Mouse (Mus musculus) embryo, embryonic 10 days (tissue): ENCODE results near the gene Hrg.
"Not testable (repeated sequence)": the region's sequence is repeated elsewhere in the genome, so short reads cannot be mapped to it uniquely, and the experiment has no call there.

ENCODE experiments used
- DNase-seq: peaks from one replicate; pipeline ENCODE4 v3.0.0-alpha.2; 2015; ENCODE audit warnings: low spot score

The Hrg gene

DNA sequence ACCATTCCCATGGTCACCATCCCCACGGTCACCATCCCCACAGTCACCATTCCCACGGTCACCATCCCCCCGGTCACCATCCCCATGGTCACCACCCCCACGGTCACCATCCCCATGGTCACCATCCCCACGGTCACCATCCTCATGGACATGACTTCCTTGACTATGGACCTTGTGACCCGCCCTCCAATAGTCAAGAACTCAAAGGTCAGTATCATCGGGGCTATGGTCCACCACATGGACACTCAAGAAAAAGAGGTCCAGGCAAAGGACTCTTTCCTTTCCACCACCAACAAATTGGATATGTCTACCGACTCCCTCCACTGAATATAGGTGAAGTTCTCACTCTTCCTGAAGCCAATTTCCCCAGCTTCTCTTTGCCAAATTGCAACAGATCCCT is 10.2 kb downstream of the Hrg start:
- DNase-seq = no peak

DNA sequence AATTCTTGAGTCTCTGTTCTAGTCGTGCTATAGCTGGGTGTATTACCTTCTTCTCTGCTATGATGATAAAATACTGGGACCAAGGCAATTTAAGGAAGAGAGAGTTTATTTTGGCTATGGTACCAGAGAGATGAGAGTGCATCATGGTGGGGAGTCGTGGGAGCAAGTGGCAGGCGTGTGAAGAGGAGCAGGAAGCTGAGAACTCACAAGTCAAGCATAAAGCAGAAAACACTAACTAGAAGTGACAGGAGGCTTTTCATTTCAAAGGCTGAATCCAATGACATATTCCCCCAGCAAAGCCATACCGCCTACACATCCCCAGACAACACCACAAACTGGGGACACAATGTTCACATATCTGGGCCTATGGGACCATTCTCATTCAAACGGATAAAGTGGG is 11.4 kb downstream of the Hrg start:
- DNase-seq = no peak

DNA sequence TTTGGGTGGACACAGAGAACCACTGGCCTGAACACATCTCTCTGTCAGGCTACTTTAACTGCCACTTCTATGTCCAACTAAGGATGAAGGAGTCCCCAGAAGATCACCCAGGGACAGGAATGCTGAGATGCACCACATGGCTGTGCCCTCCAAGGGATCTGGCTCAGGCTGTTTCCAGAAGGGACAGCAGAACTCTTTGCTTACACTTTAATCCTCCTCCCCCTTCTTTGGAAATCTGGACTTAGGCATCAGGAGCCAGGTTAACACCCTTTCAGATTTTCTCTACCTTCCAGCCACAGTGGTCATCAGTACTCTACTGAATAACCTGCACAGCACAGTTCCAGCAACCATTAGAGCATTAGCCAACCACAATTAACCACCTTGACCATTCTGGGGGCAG is 12.4 kb downstream of the Hrg start:
- DNase-seq = no peak

DNA sequence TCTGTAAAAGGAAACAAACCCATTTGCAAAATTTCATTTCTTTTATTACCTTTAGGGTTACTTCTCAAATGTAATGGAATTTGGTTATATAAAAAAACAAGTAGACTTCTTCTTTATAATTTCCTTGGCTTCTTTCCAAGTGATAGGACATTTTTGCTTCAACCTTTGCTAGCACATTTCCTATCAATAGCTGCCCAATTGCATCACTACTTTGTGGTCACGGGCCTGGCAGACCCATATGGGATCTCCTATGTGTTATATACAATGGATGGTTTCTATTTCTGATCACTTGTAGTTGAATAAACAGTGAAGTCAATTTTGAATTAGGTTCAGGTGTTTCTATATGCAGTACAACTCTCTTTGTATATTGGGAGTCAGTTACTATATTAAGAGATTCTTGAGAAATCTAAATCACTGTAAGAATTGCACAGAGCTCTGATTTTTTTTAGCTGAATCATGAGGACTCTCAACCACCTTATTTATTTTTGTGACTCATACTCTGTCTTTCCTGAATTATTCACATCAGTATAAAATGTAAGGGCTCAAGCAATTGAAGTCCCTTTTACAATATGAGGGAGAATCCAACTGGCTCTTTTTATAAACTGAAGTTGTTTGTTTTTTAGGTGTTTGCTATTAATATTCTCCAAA is 16.6 kb downstream of the Hrg start:
- no peak for DNase-seq

GRCm38 (mm10) chr16:22996951-22997350 is 46.1 kb downstream of the Hrg start:
- not testable (repeated sequence) for DNase-seq
